Mouse (Mus musculus): ENCODE results near the gene Kcnt2. TPM values are rescaled to one million over a fixed set of nuclear protein-coding genes. Genes with fewer than 3 reads are reported as not detected.

Kcnt2 gene
- polyA plus RNA-seq, 1 experiment from 2014 or later, result 2.1 TPM

Other genes starting within 250 kb of the Kcnt2 start
- gene Cfh, start 62.4 kb upstream of the Kcnt2 start, polyA plus RNA-seq (2015; fragmentation: Nextera tagmentation; extraction: Ambion mirVana), result 12.4 and 13.6 TPM in 2 replicates